Mouse (Mus musculus) liver, embryonic 14.5 days (tissue): ENCODE measurements around the gene Frem2.

Experiments used
- CTCF ChIP-seq: IDR thresholded peaks from 2 replicates; pipeline ENCODE4 v1.5.1; 2016; ENCODE audit warnings: antibody characterized with exemption, low read depth, control low read depth
- EP300 ChIP-seq: IDR thresholded peaks from 2 replicates; pipeline ENCODE4 v1.6.1; 2016; ENCODE audit warnings: antibody characterized with exemption, low read depth

- TF ChIP-seq CTCF (no peak), EP300 (no peak)
Observed at GRCm38 (mm10) chr3:53593718-53594117, 63.4 kb downstream of the Frem2 start.
